Mouse (Mus musculus) hindbrain, embryonic 10.5 days (tissue): Measurements from ENCODE around the gene Isg20. TPM values are rescaled to one million over a fixed set of nuclear protein-coding genes. Genes with fewer than 3 reads are reported as not detected.

ENCODE experiments used
- DNase-seq: peaks from one replicate; pipeline ENCODE4 v3.0.0-alpha.2; 2017; ENCODE audit warnings: low spot score
- H3K27ac ChIP-seq: fragments of 300-500 bp; sonication (generic); 2 replicates; pipeline ENCODE4 v1.5.1; 2016; ENCODE audit warnings: mild to moderate bottlenecking, moderate library complexity
- H3K27me3 ChIP-seq: fragments of 300-500 bp; sonication (generic); 2 replicates; pipeline ENCODE4 v1.6.1; 2016; ENCODE audit warnings: mild to moderate bottlenecking; ENCODE audit not compliant: poor library complexity, insufficient read depth, severe bottlenecking
- H3K36me3 ChIP-seq: fragments of 300-500 bp; sonication (generic); 2 replicates; pipeline ENCODE4 v1.6.1; 2016; ENCODE audit warnings: mild to moderate bottlenecking, moderate library complexity
- H3K4me1 ChIP-seq: fragments of 300-500 bp; sonication (generic); replicated peaks from 2 replicates; pipeline ENCODE4 v1.6.1; 2016; ENCODE audit warnings: mild to moderate bottlenecking
- H3K4me3 ChIP-seq: fragments of 300-500 bp; sonication (generic); 2 replicates; pipeline ENCODE4 v1.5.1; 2016; ENCODE audit warnings: mild to moderate bottlenecking, moderate library complexity
- H3K9me3 ChIP-seq: fragments of 300-500 bp; sonication (generic); 2 replicates; pipeline ENCODE4 v1.6.1; 2016; ENCODE audit warnings: mild to moderate bottlenecking, moderate library complexity
- WGBS: fragments of 180-500 bp; shearing (Covaris S2); methylation state at CpG from one replicate; pipeline ENCODE4 v1.1.7; 2016; 5-methylcytosine and 5-hydroxymethylcytosine counted together
- polyA plus RNA-seq: library from polyadenylated mRNA; unstranded; fragments of >200 nt; fragmentation: Nextera tagmentation; extraction: Ambion mirVana; gene quantifications from 2 replicates; pipeline ENCODE4 v1.2.1, GENCODE M21; 2016

Gene Isg20
- polyA plus RNA-seq, 1 experiment from 2014 or later: 0.63 TPM

GRCm38 (mm10) chr7:78938957-78939602 is 25.9 kb downstream of the Isg20 start:
- Histone ChIP-seq H3K27me3 (no peaks in the 10 kb centered on the region), H3K27ac (no peak overlapping the region), H3K4me3 (no peak overlapping the region), H3K4me1 (no peaks in the 10 kb centered on the region), H3K9me3 (no peaks in the 10 kb centered on the region), H3K36me3 (no peaks in the 10 kb centered on the region)
- DNase-seq: no peak
- WGBS: 60% methylated on average over 19 of the region's 19 CpGs

GRCm38 (mm10) chr7:78940971-78941370 is 27.7 kb downstream of the Isg20 start:
- H3K4me1 ChIP-seq: no peaks in the 10 kb centered on the region
- H3K27me3 ChIP-seq: no peaks in the 10 kb centered on the region
- no peaks in the 10 kb centered on the region for H3K9me3 ChIP-seq
- no peak for DNase-seq
- no peaks in the 10 kb centered on the region for H3K36me3 ChIP-seq
- 91% methylated on average over 3 of the region's 3 CpGs for WGBS
- no peak overlapping the region for H3K4me3 ChIP-seq
- H3K27ac ChIP-seq: no peak overlapping the region

- WGBS: 90% methylated on average over 2 of the region's 2 CpGs
- H3K4me1 ChIP-seq: no peaks in the 10 kb centered on the region
- H3K9me3 ChIP-seq: no peaks in the 10 kb centered on the region
- H3K4me3 ChIP-seq: no peak overlapping the region
- H3K36me3 ChIP-seq: no peaks in the 10 kb centered on the region
- DNase-seq: no peak
- no peak overlapping the region for H3K27ac ChIP-seq
- no peaks in the 10 kb centered on the region for H3K27me3 ChIP-seq
Measured at GRCm38 (mm10) chr7:78942544-78942943, 29.3 kb downstream of the Isg20 start.

GRCm38 (mm10) chr7:78953886-78954572 is 40.8 kb downstream of the Isg20 start:
- no peak overlapping the region for H3K27ac ChIP-seq
- H3K27me3 ChIP-seq: no peaks in the 10 kb centered on the region
- no peaks in the 10 kb centered on the region for H3K9me3 ChIP-seq
- 35% methylated on average over 11 of the region's 11 CpGs for WGBS
- DNase-seq: no peak
- peaks cover 11% of the 10 kb centered on the region; the same call in 1 of the 2 replicates for H3K4me1 ChIP-seq
- no peaks in the 10 kb centered on the region for H3K36me3 ChIP-seq
- H3K4me3 ChIP-seq: no peak overlapping the region

GRCm38 (mm10) chr7:78954619-78955018 is 41.4 kb downstream of the Isg20 start:
- Histone ChIP-seq H3K36me3 (no peaks in the 10 kb centered on the region), H3K4me3 (no peak overlapping the region), H3K27ac (no peak overlapping the region), H3K4me1 (peaks cover 11% of the 10 kb centered on the region; the same call in 1 of the 2 replicates), H3K27me3 (no peaks in the 10 kb centered on the region), H3K9me3 (no peaks in the 10 kb centered on the region)
- 80% methylated on average over 6 of the region's 6 CpGs for WGBS
- no peak for DNase-seq

GRCm38 (mm10) chr7:78955086-78955485 is 41.9 kb downstream of the Isg20 start:
- no peak overlapping the region for H3K27ac ChIP-seq
- peaks cover 11% of the 10 kb centered on the region; the same call in 1 of the 2 replicates for H3K4me1 ChIP-seq
- no peak for DNase-seq
- no peaks in the 10 kb centered on the region for H3K36me3 ChIP-seq
- H3K27me3 ChIP-seq: no peaks in the 10 kb centered on the region
- no peaks in the 10 kb centered on the region for H3K9me3 ChIP-seq
- WGBS: 91% methylated on average over 6 of the region's 6 CpGs
- H3K4me3 ChIP-seq: no peak overlapping the region

- whole genome bisulfite sequencing: 87% methylated on average over 6 of the region's 6 CpGs
- H3K4me1 ChIP-seq: peaks cover 14% of the 10 kb centered on the region; the same call in 1 of the 2 replicates
- no peak overlapping the region for H3K27ac ChIP-seq
- H3K27me3 ChIP-seq: no peaks in the 10 kb centered on the region
- H3K9me3 ChIP-seq: no peaks in the 10 kb centered on the region
- no peak for DNase-seq
- H3K4me3 ChIP-seq: no peak overlapping the region
- no peaks in the 10 kb centered on the region for H3K36me3 ChIP-seq
Measured at GRCm38 (mm10) chr7:78958499-78959073, 45.4 kb downstream of the Isg20 start.

- Histone ChIP-seq H3K4me3 (no peak overlapping the region), H3K36me3 (no peaks in the 10 kb centered on the region), H3K9me3 (no peaks in the 10 kb centered on the region), H3K27me3 (no peaks in the 10 kb centered on the region), H3K27ac (no peak overlapping the region), H3K4me1 (peaks cover 6% of the 10 kb centered on the region; the same call in 1 of the 2 replicates)
- 91% methylated on average over 3 of the region's 3 CpGs for WGBS
- DNase-seq: no peak
Measured at GRCm38 (mm10) chr7:78963891-78964290, 50.7 kb downstream of the Isg20 start.

Other genes starting within 250 kb of the Isg20 start
- 3.3 and 4.5 TPM in 2 replicates for gene Ntrk3, start 175.4 kb upstream of the Isg20 start, polyA plus RNA-seq
- 85.3 and 91.7 TPM in 2 replicates for gene Mrps11, start 130.3 kb upstream of the Isg20 start, polyA plus RNA-seq
- gene Mrpl46, start 129.9 kb upstream of the Isg20 start, polyA plus RNA-seq: 78.3 and 78.5 TPM in 2 replicates
- 20.9 and 21.2 TPM in 2 replicates for gene Det1, start 66.2 kb upstream of the Isg20 start, polyA plus RNA-seq
- gene Aen, start 17.6 kb upstream of the Isg20 start, polyA plus RNA-seq: 59.0 and 73.4 TPM in 2 replicates
- gene Acan, start 140.1 kb downstream of the Isg20 start, polyA plus RNA-seq: 0.10 and 0.12 TPM in 2 replicates
- 2.3 and 2.9 TPM in 2 replicates for gene Hapln3, start 217.6 kb downstream of the Isg20 start, polyA plus RNA-seq
- 98.3 and 105 TPM in 2 replicates for gene Mfge8, start 235.6 kb downstream of the Isg20 start, polyA plus RNA-seq